Mouse (Mus musculus) right cerebral cortex, postnatal 14 days (tissue): ENCODE measurements around the gene Plekhg3.

ENCODE experiments used
- DNase-seq: peaks from one replicate; pipeline ENCODE4 v3.0.0; 2022

Plekhg3 gene

GRCm38 (mm10) chr12:76552958-76553357, 22.3 kb downstream of the Plekhg3 start:
- DNase-seq: no peak

GRCm38 (mm10) chr12:76553917-76554316, 23.2 kb downstream of the Plekhg3 start:
- no peak for DNase-seq

- no peak for DNase-seq
Measured at GRCm38 (mm10) chr12:76554392-76554791, 23.7 kb downstream of the Plekhg3 start.

DNA sequence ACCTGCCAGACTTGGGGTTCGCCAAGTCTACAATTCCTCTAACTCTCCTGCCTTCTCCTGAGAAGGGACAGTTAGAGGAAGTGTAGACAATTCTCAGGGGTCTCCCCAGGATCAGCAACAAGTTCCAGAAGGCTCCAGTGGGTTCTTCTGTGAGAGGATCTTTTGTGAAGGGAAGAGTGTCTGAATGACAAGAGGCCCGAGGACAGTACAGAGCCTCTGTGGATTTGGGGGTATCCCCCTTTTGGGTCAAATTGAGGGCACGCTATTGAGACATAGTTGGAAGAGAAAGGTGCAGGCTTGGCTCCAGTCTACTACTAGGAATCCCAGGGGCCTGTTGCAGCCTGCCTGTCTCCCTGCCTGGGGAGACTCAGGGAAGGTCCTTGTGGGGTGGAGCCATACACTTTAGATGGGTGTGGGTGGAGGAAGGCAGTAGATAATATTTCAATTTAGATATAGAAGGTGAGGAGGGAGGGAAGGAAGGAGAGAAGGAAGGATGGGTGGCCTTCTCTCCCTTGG, 24.2 kb downstream of the Plekhg3 start:
- no peak for DNase-seq

DNA sequence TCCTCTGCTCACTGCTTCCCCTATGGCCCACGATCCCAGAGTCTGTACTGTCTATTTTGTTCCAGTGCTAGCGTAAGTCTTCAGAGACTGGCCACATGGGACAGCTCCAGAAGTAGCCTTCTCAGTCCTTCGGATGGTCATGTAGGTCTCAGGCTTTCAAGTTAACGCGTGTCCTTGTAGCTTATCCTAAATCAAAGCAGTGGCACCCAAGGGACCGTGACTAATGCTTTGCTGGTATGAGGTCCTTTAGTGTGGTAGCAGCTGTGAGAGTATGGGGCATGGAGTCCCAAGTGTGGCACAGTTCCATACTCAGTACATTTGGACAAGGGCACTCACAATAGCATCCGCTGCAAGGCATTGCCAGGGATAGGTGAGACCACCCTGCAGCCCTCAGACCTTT, 25.5 kb downstream of the Plekhg3 start:
- no peak for DNase-seq

DNA sequence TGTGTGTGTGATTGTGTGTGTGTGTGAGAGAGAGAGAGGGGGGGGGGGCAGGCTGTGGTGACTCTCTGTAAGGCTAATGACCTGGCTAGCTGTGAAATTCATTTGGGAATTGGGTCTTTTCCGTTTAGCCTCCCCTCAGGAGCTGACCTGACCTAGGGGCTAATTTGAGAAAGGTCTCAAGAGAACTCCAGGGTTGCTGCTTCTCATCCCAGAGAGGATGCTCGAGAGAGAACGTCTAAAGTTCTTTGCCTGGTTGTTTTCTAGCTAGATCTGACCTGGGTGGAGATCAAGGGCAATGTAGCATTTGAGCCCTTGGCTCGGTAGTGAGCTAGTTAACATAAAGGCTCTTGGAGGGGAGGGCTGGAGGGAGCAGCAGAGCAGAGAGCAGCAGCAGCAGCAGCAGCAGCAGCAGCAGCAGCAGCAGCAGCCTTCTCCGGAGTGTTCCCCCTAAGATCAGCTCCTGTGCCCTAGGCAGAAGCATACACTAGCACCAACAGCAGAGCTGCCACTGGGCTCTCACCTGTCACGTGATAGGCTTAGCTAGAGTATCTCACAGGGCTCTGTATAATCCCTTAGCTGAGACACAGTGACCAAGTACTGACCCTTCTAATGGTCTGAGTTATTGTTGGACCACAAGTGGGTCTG, 26.2 kb downstream of the Plekhg3 start:
- no peak for DNase-seq

DNA sequence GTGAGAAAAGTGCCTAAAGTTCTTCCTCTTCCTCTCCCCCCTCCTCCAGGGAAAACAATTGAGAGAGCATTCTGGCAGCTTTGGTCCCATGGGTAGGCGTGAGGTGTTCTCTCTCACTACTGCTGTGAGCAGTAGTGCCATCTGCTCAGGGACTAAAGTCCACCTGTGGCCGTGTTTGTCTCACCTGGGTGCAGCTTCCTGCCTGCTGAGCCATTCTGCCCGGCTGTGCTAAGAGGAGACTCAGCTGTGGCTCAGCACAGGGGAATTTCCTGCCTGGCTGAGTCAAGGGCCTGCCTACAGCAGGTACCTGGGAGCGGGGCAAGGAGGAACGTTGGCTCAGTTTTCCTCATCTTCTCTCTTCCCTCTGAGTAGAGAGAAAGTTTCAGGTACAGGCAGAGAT, 27.5 kb downstream of the Plekhg3 start:
- DNase-seq: no peak

GRCm38 (mm10) chr12:76562196-76562595, 31.5 kb downstream of the Plekhg3 start:
- DNase-seq: no peak

GRCm38 (mm10) chr12:76566284-76566683, 35.6 kb downstream of the Plekhg3 start:
- DNase-seq: no peak

GRCm38 (mm10) chr12:76570221-76570940, 39.7 kb downstream of the Plekhg3 start:
- no peak for DNase-seq

GRCm38 (mm10) chr12:76571266-76571665, 40.6 kb downstream of the Plekhg3 start:
- DNase-seq: no peak

DNA sequence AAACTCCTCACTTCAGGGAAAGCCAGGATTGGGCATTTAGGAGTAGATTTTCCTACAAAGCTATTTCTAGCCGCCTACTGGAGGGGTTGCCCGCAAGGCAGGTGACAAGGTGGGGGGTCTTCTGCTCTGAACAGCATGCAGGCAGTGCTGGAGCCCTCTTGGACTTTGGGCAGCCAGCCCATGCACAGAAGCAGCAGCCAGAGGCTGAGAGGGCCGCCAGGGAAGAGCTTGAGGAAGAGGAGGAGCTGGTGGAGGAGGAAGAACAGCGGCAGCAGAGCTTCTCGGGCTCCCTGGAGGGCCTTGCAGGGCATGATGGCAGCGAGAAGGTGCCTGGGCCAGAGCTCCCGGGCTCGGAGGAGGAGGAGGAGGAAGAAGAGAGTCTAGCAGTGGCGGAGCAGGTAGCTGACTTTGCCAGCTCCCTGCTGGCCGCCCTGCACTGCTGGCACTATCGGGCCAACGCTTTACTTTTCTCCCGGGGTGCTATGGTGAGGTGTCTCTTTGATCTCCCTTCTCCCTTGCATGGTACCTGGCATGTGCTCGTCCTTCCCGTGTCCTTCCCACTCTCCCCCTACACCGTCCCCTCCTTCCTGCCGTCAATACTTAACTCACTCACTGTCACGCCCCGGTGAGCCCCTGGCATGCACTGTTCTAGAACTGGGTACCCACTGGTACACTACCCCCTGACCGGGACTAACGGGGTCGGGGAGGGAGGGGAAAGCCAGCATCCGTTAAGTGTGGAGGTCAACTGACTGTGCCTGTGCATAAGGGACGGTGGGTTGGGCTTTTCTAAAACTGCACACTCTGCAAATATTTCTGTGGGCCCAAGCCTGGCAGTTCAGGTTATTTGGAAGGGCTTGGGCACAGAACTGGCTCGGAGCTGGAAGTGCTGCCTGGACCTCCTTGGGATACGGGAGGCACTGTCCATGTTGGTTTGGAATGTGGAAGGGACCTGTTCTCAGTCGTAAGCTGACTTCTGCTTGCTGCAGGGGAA, 41.9 kb downstream of the Plekhg3 start:
- DNase-seq: no peak

DNA sequence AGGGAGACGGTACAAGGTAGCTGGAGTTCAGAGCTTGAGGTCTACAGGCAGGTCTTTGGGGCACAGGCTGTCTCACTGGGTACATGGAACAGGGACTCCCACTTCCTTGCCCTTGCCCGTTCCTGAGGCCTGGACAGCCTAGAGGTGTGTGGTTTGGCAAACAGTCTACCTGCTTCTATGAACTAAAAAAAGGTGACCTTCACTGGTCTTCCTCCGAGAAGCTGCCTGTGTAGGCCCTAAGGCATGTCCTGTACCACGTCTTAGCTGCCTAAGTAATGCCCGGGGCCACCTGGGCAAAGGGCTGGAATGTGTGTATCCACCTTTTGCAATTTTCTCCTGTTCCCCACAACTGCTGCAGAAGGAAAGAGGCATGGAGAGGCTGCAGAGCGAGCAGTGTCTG, 42.7 kb downstream of the Plekhg3 start:
- DNase-seq: no peak

- no peak for DNase-seq
Measured at GRCm38 (mm10) chr12:76574815-76575214, 44.1 kb downstream of the Plekhg3 start.

DNA sequence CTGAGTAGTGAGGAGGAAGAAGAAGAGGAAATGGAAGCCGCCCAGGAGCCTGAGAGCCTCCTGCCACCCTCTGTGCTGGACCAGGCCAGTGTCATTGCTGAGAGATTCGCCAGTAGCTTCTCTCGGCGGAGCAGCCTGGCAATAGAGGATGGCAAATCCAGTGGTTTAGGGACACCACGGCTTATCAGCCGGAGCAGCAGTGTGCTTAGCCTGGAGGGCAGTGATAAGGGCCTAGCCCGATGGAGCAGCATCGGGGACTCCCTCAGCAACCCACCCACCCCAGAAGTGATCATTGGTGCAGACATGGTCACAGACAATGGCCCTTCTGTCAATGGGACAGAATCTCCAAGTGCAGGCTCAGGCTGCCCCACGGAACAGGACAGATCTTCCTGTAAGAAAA, 45.4 kb downstream of the Plekhg3 start:
- DNase-seq: no peak

DNA sequence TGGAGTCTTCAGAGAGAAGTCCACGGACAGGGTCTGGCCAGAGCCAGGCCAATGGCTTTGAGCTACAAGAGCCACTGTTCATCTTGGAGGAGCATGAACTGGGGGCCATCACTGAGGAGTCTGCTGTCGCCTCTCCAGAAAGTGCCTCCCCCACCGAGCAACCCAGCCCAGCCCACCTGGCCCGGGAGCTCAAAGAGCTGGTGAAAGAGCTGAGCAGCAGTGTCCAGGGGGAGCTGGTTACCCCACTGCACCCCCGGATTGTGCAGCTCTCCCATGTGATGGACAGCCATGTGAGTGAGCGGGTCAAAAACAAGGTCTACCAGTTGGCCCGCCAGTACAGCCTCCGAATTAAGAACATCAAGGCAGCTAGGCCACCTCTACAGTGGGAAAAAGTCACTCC, 46.1 kb downstream of the Plekhg3 start:
- DNase-seq: no peak

GRCm38 (mm10) chr12:76577858-76578257, 47.2 kb downstream of the Plekhg3 start:
- no peak for DNase-seq

- no peak for DNase-seq
Measured at GRCm38 (mm10) chr12:76578465-76578864, 47.8 kb downstream of the Plekhg3 start.

DNA sequence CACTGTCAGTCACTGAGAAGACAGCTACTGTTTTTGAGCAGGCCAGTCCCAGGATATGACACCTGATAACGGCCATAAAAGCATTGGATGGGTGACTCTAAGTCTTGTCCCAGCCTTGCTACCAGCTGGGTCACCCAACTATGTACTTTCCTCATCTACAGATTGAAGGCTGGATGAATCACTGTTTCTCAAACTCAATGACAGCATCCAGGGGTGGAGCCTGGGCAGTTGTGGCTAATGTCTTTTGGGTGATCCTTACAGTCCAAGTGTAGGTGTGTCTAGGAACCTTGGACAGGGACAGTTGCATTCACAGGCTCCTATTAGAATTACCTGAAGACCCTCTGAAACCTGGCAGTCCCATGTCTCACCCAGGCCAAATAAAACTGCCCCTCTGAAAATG, 49.1 kb downstream of the Plekhg3 start:
- no peak for DNase-seq

- DNase-seq: no peak
Measured at GRCm38 (mm10) chr12:76582139-76582538, 51.4 kb downstream of the Plekhg3 start.

DNA sequence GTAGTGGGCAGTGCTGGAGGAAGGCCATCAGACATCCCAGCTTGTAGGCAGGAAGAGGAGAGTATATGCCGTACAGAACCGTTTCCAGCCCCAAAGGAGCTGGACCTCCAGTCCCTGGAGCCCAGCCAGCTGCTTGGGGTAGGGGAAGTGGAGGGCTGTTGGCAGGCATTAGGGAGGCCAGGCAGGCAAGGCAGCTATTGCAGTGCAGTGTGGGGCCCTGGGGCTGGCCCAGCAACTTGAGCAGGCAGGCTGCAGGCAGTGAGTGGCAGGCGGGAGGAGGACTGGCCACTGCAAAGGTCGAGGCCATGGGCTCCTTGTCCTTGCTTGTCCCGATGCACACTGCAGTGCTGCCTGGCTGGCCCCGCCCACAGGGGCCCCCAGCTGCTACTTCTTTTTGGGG, 52.1 kb downstream of the Plekhg3 start:
- peak; percentile 44 for DNase-seq

DNA sequence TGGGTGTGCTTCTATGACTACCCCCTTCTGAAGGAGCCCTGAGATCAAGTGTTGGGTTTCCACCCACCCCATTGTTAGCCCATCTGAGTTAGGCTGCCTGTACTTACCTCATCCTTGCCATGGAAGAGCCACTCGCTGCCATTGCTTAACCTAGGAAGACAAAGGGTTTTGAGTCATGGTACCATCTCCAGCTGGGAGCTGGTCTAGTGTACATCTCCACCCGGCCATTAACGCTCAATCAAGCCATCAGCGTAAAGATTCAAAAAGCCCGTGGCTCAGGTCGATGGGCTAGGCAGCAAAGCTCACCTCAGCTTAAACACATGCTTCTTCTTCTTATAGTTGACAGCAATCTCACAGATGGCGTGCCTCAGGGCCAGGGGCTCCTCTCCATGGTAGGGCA, 52.8 kb downstream of the Plekhg3 start:
- DNase-seq: no peak

GRCm38 (mm10) chr12:76585028-76585427, 54.3 kb downstream of the Plekhg3 start:
- DNase-seq: no peak
